Mouse (Mus musculus) subcutaneous adipose tissue, adult 2 months (tissue): Measurements from ENCODE around the gene Olfr608. TPM values are rescaled to one million over a fixed set of nuclear protein-coding genes. Genes with fewer than 3 reads are reported as not detected.

Experiments
- polyA plus RNA-seq: library from polyadenylated mRNA; depleted of rRNA; stranded (reverse); fragments of >200 nt; gene quantifications from 2 replicates; pipeline ENCODE4 v1.2.3, GENCODE M21; 2012; ENCODE audit warnings: low replicate concordance; rRNA removed

The Olfr608 gene
- polyA plus RNA-seq = not detected in 2 replicates

GRCm38 (mm10) chr7:103469577-103469976 is at the start of gene Olfr608:
Gene Olfr608, plus strand, starts transcription at chr7:103469877.

GRCm38 (mm10) chr7:103445339-103445738 is 24.3 kb upstream of the Olfr608 start, which contains the start of gene Olfr605:
Gene Olfr605, minus strand, starts transcription at chr7:103445439.

GRCm38 (mm10) chr7:103448746-103449145 is 20.9 kb upstream of the Olfr608 start, which contains the start of gene Olfr606:
Gene Olfr606, plus strand, starts transcription at chr7:103449046.

DNA sequence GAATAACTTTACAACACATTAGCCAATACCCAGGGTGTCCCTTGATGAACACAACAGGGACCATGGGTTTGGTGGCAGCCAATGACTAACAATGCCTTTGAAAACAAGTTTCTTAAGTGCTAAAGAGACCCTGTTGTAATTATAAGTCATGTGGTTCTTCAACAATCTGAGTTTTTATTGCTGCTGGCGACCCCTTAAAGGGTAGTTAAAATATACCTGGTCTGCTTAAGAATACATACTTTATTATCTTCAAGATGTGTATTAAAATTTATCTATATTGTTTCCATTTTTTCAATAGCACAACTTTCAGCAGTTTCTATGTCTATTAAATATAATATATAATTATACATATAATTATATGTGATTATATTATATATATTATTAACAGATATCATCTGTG is 28.3 kb downstream of the Olfr608 start, which contains the start of gene Olfr609:
Olfr609 (minus strand) TSS at position 101 of the 400 bp plus-strand sequence.

GRCm38 (mm10) chr7:103512022-103512421 is 42.3 kb downstream of the Olfr608 start, which contains the start of gene Olfr610:
Gene Olfr610, minus strand, starts transcription at chr7:103512122.

DNA sequence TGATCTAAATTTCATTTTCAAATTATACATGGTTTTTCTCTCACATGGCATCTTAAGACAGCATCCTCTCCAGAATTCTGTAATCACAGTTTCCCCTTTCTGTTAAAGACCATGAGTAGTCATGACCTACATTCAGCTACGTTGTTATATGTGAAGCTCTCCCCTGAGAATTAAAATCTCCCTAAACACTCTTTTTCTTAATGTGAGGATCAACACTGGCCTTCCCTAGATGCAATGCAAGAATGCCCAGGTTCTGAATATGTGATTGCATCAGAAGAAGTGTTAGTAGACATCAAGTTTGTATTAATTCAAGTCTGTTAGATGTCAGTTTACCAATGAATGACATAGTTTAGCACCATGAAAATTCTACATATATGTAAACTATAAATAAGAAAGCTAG is 51.1 kb downstream of the Olfr608 start, which contains the start of gene Olfr611:
Olfr611 (minus strand) TSS at position 101 of the 400 bp plus-strand sequence.

Other genes starting within 250 kb of the Olfr608 start
- gene Usp17ld, start 217.4 kb upstream of the Olfr608 start, polyA plus RNA-seq = not detected in 2 replicates
- gene Olfr596, start 164.2 kb upstream of the Olfr608 start, polyA plus RNA-seq = not detected in 2 replicates
- gene Olfr597, start 153.6 kb upstream of the Olfr608 start, polyA plus RNA-seq = not detected in 2 replicates
- gene Olfr598, start 146.3 kb upstream of the Olfr608 start, polyA plus RNA-seq = not detected in 2 replicates
- not detected in 2 replicates for gene Olfr599, start 134.0 kb upstream of the Olfr608 start, polyA plus RNA-seq
- gene Olfr600, start 120.2 kb upstream of the Olfr608 start, polyA plus RNA-seq = not detected in 2 replicates
- not detected in 2 replicates for gene Olfr601, start 107.2 kb upstream of the Olfr608 start, polyA plus RNA-seq
- gene Olfr603, start 83.7 kb upstream of the Olfr608 start, polyA plus RNA-seq = not detected in 2 replicates
- gene Usp17lc, start 54.8 kb upstream of the Olfr608 start, polyA plus RNA-seq = not detected in 2 replicates
- not detected in 2 replicates for gene Olfr605, start 24.4 kb upstream of the Olfr608 start, polyA plus RNA-seq
- not detected in 2 replicates for gene Olfr606, start 20.8 kb upstream of the Olfr608 start, polyA plus RNA-seq
- not detected in 2 replicates for gene Olfr607, start 5.7 kb upstream of the Olfr608 start, polyA plus RNA-seq
- gene Olfr609, start 28.2 kb downstream of the Olfr608 start, polyA plus RNA-seq = not detected in 2 replicates
- gene Olfr610, start 42.2 kb downstream of the Olfr608 start, polyA plus RNA-seq = not detected in 2 replicates
- not detected in 2 replicates for gene Olfr611, start 51.0 kb downstream of the Olfr608 start, polyA plus RNA-seq
- gene Olfr612, start 72.8 kb downstream of the Olfr608 start, polyA plus RNA-seq = not detected in 2 replicates
- not detected in 2 replicates for gene Olfr613, start 78.2 kb downstream of the Olfr608 start, polyA plus RNA-seq
- gene Olfr615, start 86.2 kb downstream of the Olfr608 start, polyA plus RNA-seq = not detected in 2 replicates
- not detected in 2 replicates for gene Olfr616, start 99.3 kb downstream of the Olfr608 start, polyA plus RNA-seq
- not detected in 2 replicates for gene Olfr617, start 103.2 kb downstream of the Olfr608 start, polyA plus RNA-seq
- not detected in 2 replicates for gene Olfr618, start 120.2 kb downstream of the Olfr608 start, polyA plus RNA-seq
- gene Olfr619, start 130.7 kb downstream of the Olfr608 start, polyA plus RNA-seq = not detected in 2 replicates
- gene Olfr620, start 142.7 kb downstream of the Olfr608 start, polyA plus RNA-seq = not detected in 2 replicates
- not detected in 2 replicates for gene Olfr622, start 172.8 kb downstream of the Olfr608 start, polyA plus RNA-seq
- gene Olfr623, start 193.8 kb downstream of the Olfr608 start, polyA plus RNA-seq = not detected in 2 replicates
- gene Olfr624, start 201.3 kb downstream of the Olfr608 start, polyA plus RNA-seq = not detected in 2 replicates
- gene Olfr625-ps1, start 212.8 kb downstream of the Olfr608 start, polyA plus RNA-seq = not detected in 2 replicates
- not detected in 2 replicates for gene Olfr243, start 244.8 kb downstream of the Olfr608 start, polyA plus RNA-seq